Mouse (Mus musculus) liver (tissue): ENCODE measurements around the gene Cdh16.

ENCODE experiments used
- DNase-seq: peaks from one replicate; pipeline ENCODE4 v3.0.0-alpha.2; 2020; ENCODE audit warnings: mixed read lengths

The Cdh16 gene

GRCm38 (mm10) chr8:104569559-104569958 is 54.6 kb downstream of the Cdh16 start:
- DNase-seq: no peak

- no peak for DNase-seq
Measured at GRCm38 (mm10) chr8:104565457-104565798, 58.8 kb downstream of the Cdh16 start.

GRCm38 (mm10) chr8:104564633-104565456 is 59.4 kb downstream of the Cdh16 start:
- DNase-seq: peak; percentile 90

- no peak for DNase-seq
Measured at GRCm38 (mm10) chr8:104560731-104561130, 63.5 kb downstream of the Cdh16 start.

- DNase-seq: peak; percentile 33
Measured at GRCm38 (mm10) chr8:104557226-104557625, 67.0 kb downstream of the Cdh16 start.

DNA sequence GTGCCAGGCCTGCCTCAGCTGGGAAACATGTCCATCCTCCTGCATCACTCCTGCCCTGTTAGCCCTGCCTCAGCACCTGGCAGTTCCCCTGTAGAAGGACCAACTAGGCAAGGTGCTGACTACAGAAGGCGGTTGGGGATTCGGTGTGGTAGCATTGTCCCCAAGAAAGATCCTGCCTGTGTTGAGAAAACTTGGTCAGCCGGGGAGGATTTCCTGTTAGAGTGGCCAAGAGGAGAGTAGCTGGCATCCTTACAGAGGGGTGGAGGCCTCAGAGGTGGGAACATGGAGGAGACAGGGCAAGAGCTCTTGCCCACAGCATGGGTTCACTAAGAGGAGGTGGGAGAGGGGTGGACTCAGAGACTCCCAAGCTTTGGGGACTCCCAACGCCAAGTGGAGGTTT is 69.0 kb downstream of the Cdh16 start:
- DNase-seq: no peak
